43 mouse cellular contexts compared by ENCODE assay signal in the genomic region with DNA sequence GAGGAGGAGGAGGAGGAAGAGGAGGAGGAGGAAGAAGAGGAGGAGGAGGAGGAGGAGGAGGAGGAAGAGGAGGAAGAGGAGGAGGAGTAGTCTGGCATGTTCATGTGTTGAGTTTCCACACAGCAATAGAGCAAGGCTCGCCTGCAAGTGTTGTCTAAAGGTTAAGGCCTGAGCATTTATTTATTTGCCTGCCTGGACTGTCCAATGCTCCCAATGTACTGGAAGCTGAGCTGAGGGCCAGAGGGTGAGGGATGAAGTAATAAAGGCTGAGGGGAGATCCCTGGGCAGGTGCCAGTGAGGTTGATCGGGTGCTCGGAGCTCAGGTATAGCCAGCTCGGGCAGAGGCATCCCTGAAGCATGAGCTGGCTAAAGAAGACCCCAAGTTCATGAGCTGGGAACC. TPM values are rescaled to one million over a fixed set of nuclear protein-coding genes. Genes with fewer than 3 reads are reported as not detected.
"Had no signal": no experiment of that assay in that cellular context is flagged by ENCODE, and none has a peak within 500 bp of the region (broad histone marks: within the 10 kb centered on the region; RNA-seq: fewer than 3 reads in every experiment).

No protein-coding gene starts in this region.

- H3K4me3 ChIP-seq: left cerebral cortex, adult 2 months; limb, embryonic 10.5 days; limb, embryonic 12.5 days; limb, embryonic 13.5 days; limb, embryonic 15.5 days; liver, embryonic 12.5 days; liver, embryonic 13.5 days; liver, embryonic 15.5 days; lung, embryonic 15.5 days; megakaryocyte, embryonic 14.5 days; midbrain, embryonic 10.5 days; midbrain, embryonic 12.5 days; midbrain, embryonic 13.5 days; midbrain, embryonic 15.5 days; neural tube, embryonic 12.5 days had no signal

- H3K27me3 ChIP-seq: limb, embryonic 12.5 days; limb, embryonic 13.5 days; limb, embryonic 15.5 days; liver, embryonic 12.5 days; liver, embryonic 13.5 days; liver, embryonic 15.5 days; lung, embryonic 15.5 days; midbrain, embryonic 12.5 days; midbrain, embryonic 13.5 days; midbrain, embryonic 15.5 days; neural tube, embryonic 12.5 days had no signal

- H3K36me3 ChIP-seq: limb, embryonic 10.5 days; limb, embryonic 12.5 days; limb, embryonic 13.5 days; limb, embryonic 15.5 days; liver, embryonic 12.5 days; liver, embryonic 13.5 days; liver, embryonic 15.5 days; lung, embryonic 15.5 days; midbrain, embryonic 10.5 days; midbrain, embryonic 12.5 days; midbrain, embryonic 13.5 days; midbrain, embryonic 15.5 days; neural tube, embryonic 12.5 days had no signal

- H3K9ac ChIP-seq: limb, embryonic 12.5 days; limb, embryonic 13.5 days; limb, embryonic 15.5 days; liver, embryonic 12.5 days; liver, embryonic 13.5 days; liver, embryonic 14.5 days; liver, embryonic 15.5 days; lung, embryonic 14.5 days; lung, embryonic 15.5 days; midbrain, embryonic 12.5 days; midbrain, embryonic 13.5 days; midbrain, embryonic 15.5 days; neural tube, embryonic 12.5 days had no signal

- H3K27ac ChIP-seq: left cerebral cortex, adult 2 months; limb, embryonic 10.5 days; limb, embryonic 12.5 days; limb, embryonic 13.5 days; limb, embryonic 15.5 days; liver, embryonic 12.5 days; liver, embryonic 13.5 days; liver, embryonic 14.5 days; liver, embryonic 15.5 days; lung, embryonic 15.5 days; macrophage; midbrain, embryonic 10.5 days; midbrain, embryonic 12.5 days; midbrain, embryonic 13.5 days; midbrain, embryonic 15.5 days; neural tube, embryonic 12.5 days had no signal

- H3K9me3 ChIP-seq: limb, embryonic 10.5 days; limb, embryonic 12.5 days; limb, embryonic 13.5 days; limb, embryonic 15.5 days; liver, embryonic 12.5 days; liver, embryonic 13.5 days; liver, embryonic 15.5 days; lung, embryonic 15.5 days; megakaryocyte, embryonic 14.5 days; midbrain, embryonic 10.5 days; midbrain, embryonic 12.5 days; midbrain, embryonic 13.5 days; midbrain, embryonic 15.5 days; neural tube, embryonic 12.5 days had no signal

- H3K4me1 ChIP-seq: midbrain, embryonic 12.5 days; midbrain, embryonic 13.5 days; midbrain, embryonic 15.5 days; neural tube, embryonic 12.5 days had no signal

- H3K4me2 ChIP-seq: limb, embryonic 12.5 days; limb, embryonic 13.5 days; limb, embryonic 15.5 days; liver, embryonic 12.5 days; liver, embryonic 13.5 days; liver, embryonic 15.5 days; lung, embryonic 14.5 days; lung, embryonic 15.5 days; midbrain, embryonic 11.5 days; midbrain, embryonic 12.5 days; midbrain, embryonic 13.5 days; midbrain, embryonic 15.5 days; neural tube, embryonic 12.5 days had no signal

- DNase-seq: left cerebral cortex, postnatal 4 days; liver, embryonic 13.5 days; lung, adult 18-20 months; lung, adult 2 months; lung, embryonic 14.5 days; lung, postnatal 10 days; lung, postnatal 14 days; lung, postnatal 36 days; lung, postnatal 4 days; midbrain, embryonic 14.5 days had no signal

- ATAC-seq: liver, embryonic 12.5 days; lung, postnatal 0 days; midbrain, embryonic 13.5 days; midbrain, embryonic 15.5 days; midbrain, embryonic 16.5 days had no signal

RNA-seq across cellular contexts. Expression of gene Gucy2d, which starts 27.1 kb away (rescaled TPM):
- total RNA-seq: left cerebral cortex, adult 18-20 months; left cerebral cortex, adult 2 months; left cerebral cortex, postnatal 10 days; left cerebral cortex, postnatal 25 days; megakaryocyte progenitor cell, adult 5-6 weeks; megakaryocyte, adult 5-6 weeks; megakaryocyte-erythroid progenitor cell, adult 5-6 weeks; monocyte, adult 5-6 weeks had no signal
- polyA plus RNA-seq: limb, embryonic 11.5 days; limb, embryonic 13.5 days; limb, embryonic 14.5 days; limb, embryonic 15.5 days; liver, embryonic 12.5 days; liver, embryonic 13.5 days; liver, embryonic 14.5 days; liver, embryonic 15.5 days; liver, embryonic 16.5 days; lung, embryonic 14.5 days; lung, embryonic 15.5 days; lung, embryonic 16.5 days; lung, postnatal 0 days; macrophage; midbrain, embryonic 10.5 days; midbrain, embryonic 11.5 days; midbrain, embryonic 12.5 days; midbrain, embryonic 13.5 days; midbrain, embryonic 14.5 days; midbrain, embryonic 15.5 days; midbrain, postnatal 0 days; myocyte; neural tube, embryonic 11.5 days; neural tube, embryonic 12.5 days had no signal

RNA-seq across cellular contexts. Expression of gene Tsku, which starts 52.0 kb away (rescaled TPM):
- total RNA-seq: megakaryocyte progenitor cell, adult 5-6 weeks; megakaryocyte-erythroid progenitor cell, adult 5-6 weeks; monocyte, adult 5-6 weeks had no signal
